Mouse (Mus musculus) forebrain, postnatal 0 days (tissue): ENCODE measurements around the gene Clca3a2. TPM values are rescaled to one million over a fixed set of nuclear protein-coding genes. Genes with fewer than 3 reads are reported as not detected.
A peak's percentile ranks its signal among the peaks of the same experiment; 100 is the strongest.
"Not testable (repeated sequence)": the region's sequence is repeated elsewhere in the genome, so short reads cannot be mapped to it uniquely, and the experiment has no call there.

Source experiments
- ATAC-seq: fragments of 200-750 bp; cut with Nextera tagmentation; 2 replicates; pipeline ENCODE4 v1.8.0; 2017; ENCODE audit warnings: mild to moderate bottlenecking, moderate library complexity
- DNase-seq: peaks from one replicate; pipeline ENCODE4 v3.0.0-alpha.2; 2015
- H3K27ac ChIP-seq: fragments of 300-500 bp; sonication (generic); 2 replicates; pipeline ENCODE4 v1.5.1; 2014; ENCODE audit warnings: low read depth, mild to moderate bottlenecking, antibody characterized with exemption, low read length, moderate library complexity, mixed read lengths
- H3K27me3 ChIP-seq: fragments of 300-500 bp; sonication (generic); 2 replicates; pipeline ENCODE4 v1.6.1; 2014; ENCODE audit warnings: mild to moderate bottlenecking, low read length, mixed read lengths; ENCODE audit not compliant: insufficient read depth
- H3K36me3 ChIP-seq: fragments of 300-500 bp; sonication (generic); 2 replicates; pipeline ENCODE4 v1.6.1; 2014; ENCODE audit warnings: mild to moderate bottlenecking, moderate library complexity; ENCODE audit not compliant: insufficient read depth
- H3K4me1 ChIP-seq: fragments of 300-500 bp; sonication (generic); 2 replicates; pipeline ENCODE4 v1.6.1; 2014; ENCODE audit warnings: antibody characterized with exemption; ENCODE audit not compliant: insufficient read depth
- H3K4me2 ChIP-seq: fragments of 300-500 bp; sonication (generic); 2 replicates; pipeline ENCODE4 v1.6.1; 2014; ENCODE audit warnings: low read depth, mild to moderate bottlenecking, moderate library complexity
- H3K4me3 ChIP-seq: fragments of 300-500 bp; sonication (generic); 2 replicates; pipeline ENCODE4 v1.5.1; 2014; ENCODE audit warnings: low read depth, low read length, mixed read lengths
- H3K9ac ChIP-seq: fragments of 300-500 bp; sonication (generic); 2 replicates; pipeline ENCODE4 v1.6.1; 2014; ENCODE audit warnings: mild to moderate bottlenecking
- H3K9me3 ChIP-seq: fragments of 300-500 bp; sonication (generic); 2 replicates; pipeline ENCODE4 v1.6.1; 2016; ENCODE audit warnings: low read length
- CTCF ChIP-seq: sonication (generic); IDR thresholded peaks from 2 replicates; pipeline ENCODE4 v1.5.1; 2016; ENCODE audit warnings: antibody characterized with exemption, control low read depth, low read depth
- WGBS: fragments of 180-500 bp; shearing (Covaris S2); extraction: QIAGEN DNeasy Blood & Tissue Kit; methylation state at CpG from one replicate; pipeline ENCODE4 v1.1.7; 2014; 5-methylcytosine and 5-hydroxymethylcytosine counted together
- polyA plus RNA-seq: library from polyadenylated mRNA; unstranded; fragments of >200 nt; fragmentation: Nextera tagmentation; extraction: Ambion mirVana; gene quantifications from 2 replicates; pipeline ENCODE4 v1.2.1, GENCODE M21; 2015
- total RNA-seq: library from RNA; depleted of rRNA; stranded (reverse); fragments of >200 nt; gene quantifications from 2 replicates; pipeline ENCODE4 v1.2.3, GENCODE M21; 2014

Clca3a2 gene
- total and polyA plus RNA-seq, 2 experiments from 2014 or later: 0.33 to 0.42 TPM

DNA sequence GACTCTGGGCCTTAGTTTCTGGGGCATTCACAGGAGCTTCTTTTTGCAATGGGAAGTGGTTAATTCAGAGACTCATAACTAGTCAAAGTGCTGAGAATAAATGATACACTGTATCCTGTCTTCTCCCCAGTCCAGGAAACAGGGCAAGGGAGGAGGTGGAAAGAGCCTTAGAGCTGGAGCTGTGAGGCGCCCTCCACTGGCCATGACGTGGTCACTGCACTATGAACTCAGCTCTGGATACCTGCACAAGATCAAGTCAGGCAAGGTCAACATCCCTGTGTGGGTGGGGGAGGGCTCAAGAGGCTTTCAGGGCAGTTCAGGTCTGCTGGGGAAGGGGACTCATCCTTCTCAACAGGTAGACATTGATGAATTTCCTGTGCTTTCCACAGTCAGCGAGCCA lies 7.5 kb downstream of the Clca3a2 start:
- 46% methylated on average over 3 of the region's 3 CpGs for WGBS
- no peak for ATAC-seq
- H3K9ac ChIP-seq: no peak overlapping the region
- no peak overlapping the region for H3K4me2 ChIP-seq
- no peak overlapping the region for H3K27ac ChIP-seq
- no peak for TF ChIP-seq CTCF
- no peaks in the 10 kb centered on the region for H3K27me3 ChIP-seq
- H3K4me3 ChIP-seq: no peak overlapping the region
- H3K9me3 ChIP-seq: no peaks in the 10 kb centered on the region
- no peak for DNase-seq
- H3K36me3 ChIP-seq: no peaks in the 10 kb centered on the region
- H3K4me1 ChIP-seq: no peaks in the 10 kb centered on the region

DNA sequence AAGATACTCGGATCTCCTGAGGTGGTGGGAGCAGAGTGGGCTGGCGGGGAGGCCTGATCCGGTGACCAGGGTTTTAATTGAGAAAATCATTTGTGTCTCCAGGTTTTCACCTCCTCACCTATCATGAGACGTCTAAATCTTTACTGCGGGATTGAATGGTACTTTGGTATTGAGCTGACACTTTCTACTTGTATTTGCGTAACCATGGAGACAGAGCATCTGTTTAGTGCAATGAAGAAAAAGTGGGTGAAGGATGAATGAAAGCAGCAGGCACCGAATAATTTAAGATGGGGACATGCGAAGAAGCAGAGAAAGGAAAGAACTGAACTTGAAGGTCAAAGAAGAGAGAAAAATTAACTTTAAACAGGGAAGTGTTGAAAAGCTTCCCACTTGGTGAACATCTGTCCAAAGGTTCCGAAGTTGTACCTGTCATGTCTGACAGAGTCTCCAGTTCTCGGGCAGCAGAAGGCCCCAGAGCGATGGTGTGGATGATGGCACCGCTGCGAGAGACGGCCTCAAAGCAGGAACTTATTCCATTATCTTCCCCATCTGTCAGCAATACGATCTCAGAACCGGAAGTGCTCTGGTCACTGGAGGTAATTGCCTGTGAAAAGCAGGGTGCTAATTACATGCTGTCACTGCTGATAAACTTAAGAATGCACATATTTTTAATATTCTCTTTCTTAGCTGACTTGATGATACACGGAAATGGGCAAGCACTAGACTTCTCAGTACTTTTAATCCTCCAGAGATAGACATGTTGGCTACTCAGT lies 11.0 kb downstream of the Clca3a2 start:
- not testable (repeated sequence) for H3K9me3 ChIP-seq, H3K4me2 ChIP-seq, H3K4me3 ChIP-seq, H3K27me3 ChIP-seq, H3K27ac ChIP-seq, H3K4me1 ChIP-seq, H3K36me3 ChIP-seq, H3K9ac ChIP-seq
- ATAC-seq (peak; percentile 88), DNase-seq (peak; percentile 13)
- WGBS: 34% methylated on average over 15 of the region's 17 CpGs

DNA sequence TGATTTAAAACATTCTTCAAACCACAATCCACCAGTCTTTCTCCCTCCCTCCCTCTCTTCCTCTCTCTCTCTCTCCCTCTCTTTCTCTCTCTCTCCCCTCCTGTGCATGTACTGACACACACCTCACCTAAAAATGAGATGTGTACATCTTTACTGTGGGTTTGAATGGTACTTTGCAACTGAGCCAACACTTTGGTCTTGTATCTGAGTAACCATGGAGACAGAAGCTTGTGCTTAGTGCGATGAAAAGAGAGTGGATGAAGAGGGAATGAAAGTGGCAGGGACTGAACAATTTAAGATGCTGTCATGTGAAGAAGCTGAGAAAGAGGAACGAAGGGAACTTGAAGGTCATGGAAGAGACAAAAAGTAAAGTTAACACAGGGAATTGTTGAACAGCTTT lies 12.7 kb downstream of the Clca3a2 start:
- H3K9me3 ChIP-seq, H3K4me2 ChIP-seq, H3K4me1 ChIP-seq, H3K27ac ChIP-seq, H3K27me3 ChIP-seq, H3K9ac ChIP-seq, H3K4me3 ChIP-seq, H3K36me3 ChIP-seq: not testable (repeated sequence)
- peak; percentile 22 for DNase-seq
- 15% methylated on average over 2 of the region's 2 CpGs for WGBS
- peak; percentile 58 for ATAC-seq

DNA sequence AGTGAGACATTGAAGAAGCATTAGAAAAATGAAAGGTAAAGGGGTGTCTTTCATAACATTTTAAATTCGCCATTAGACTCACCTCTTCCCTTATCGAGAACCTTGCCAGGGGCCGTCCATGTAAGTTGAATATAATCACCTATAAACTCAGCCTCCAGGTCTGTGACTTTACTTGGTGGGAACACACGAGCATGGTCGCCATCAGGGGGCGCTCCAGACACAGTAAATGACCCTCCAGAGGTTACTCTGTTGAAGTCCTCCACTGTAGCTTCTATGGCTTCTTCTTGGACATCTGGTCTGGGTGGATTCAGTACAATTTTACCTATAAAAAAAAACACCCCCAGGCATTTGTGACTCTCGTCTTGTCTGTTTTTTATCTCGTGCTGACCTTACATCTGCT lies 17.4 kb downstream of the Clca3a2 start:
- Histone ChIP-seq H3K9ac (no peak overlapping the region), H3K9me3 (no peaks in the 10 kb centered on the region), H3K4me2 (no peak overlapping the region), H3K4me1 (no peaks in the 10 kb centered on the region), H3K4me3 (no peak overlapping the region), H3K36me3 (no peaks in the 10 kb centered on the region), H3K27ac (no peak overlapping the region), H3K27me3 (no peaks in the 10 kb centered on the region)
- TF ChIP-seq CTCF: peak; percentile 16; the same call in 1 of the 2 replicates
- 39% methylated on average over 8 of the region's 8 CpGs for WGBS
- no peak for ATAC-seq
- DNase-seq: peak; percentile 5

DNA sequence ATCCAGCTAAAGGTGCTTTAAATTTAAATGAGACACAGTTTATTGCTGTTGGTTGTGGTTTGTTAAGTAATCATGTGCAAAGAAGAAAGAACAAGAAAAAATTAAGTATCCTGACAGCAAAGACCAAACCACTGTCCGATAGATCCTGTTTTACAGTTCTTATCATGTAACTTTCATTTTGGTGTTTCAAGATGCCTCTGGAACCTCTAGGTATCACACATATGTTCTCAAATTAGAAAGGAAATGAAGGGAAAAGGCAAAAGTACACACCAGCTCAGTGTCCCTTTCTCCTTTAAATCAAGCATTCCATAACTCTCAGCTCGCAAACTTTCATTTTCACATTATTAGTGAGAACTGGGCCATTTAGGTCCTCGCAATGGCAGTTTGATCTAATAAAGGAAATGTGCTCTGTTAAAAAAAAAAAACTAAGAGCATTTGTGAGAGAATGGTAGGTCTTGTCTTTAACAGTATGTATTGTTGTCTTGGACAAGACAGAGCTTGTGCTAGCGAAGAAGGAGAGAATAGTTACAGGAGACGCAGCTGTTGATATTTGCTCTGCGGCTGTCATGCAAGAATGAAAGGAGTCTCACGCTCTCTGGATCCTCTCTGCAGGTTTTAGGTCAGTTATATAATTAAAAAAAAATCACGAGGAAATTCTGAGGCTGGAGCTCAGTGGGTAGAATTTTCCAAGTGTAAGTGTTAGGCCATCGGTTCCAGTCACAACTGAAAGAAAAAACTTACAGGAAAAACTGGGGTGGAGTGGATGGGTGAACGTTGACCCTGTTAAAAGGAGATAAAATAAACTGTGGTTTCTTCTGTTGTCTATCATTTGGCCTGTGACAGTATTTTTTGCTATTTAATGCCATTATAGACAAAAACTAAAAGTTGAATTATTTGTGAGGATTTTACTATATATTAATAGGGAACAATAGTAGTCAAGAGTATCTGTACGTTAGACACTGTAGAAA lies 33.8 kb downstream of the Clca3a2 start:
- no peaks in the 10 kb centered on the region for H3K4me1 ChIP-seq
- 84% methylated on average over 11 of the region's 11 CpGs for WGBS
- ATAC-seq (no peak), DNase-seq (no peak)
- no peak overlapping the region for H3K9ac ChIP-seq
- H3K27me3 ChIP-seq: no peaks in the 10 kb centered on the region
- H3K36me3 ChIP-seq: no peaks in the 10 kb centered on the region
- H3K4me2 ChIP-seq: no peak overlapping the region
- H3K9me3 ChIP-seq: no peaks in the 10 kb centered on the region
- H3K27ac ChIP-seq: no peak overlapping the region
- no peak for TF ChIP-seq CTCF
- H3K4me3 ChIP-seq: no peak overlapping the region

DNA sequence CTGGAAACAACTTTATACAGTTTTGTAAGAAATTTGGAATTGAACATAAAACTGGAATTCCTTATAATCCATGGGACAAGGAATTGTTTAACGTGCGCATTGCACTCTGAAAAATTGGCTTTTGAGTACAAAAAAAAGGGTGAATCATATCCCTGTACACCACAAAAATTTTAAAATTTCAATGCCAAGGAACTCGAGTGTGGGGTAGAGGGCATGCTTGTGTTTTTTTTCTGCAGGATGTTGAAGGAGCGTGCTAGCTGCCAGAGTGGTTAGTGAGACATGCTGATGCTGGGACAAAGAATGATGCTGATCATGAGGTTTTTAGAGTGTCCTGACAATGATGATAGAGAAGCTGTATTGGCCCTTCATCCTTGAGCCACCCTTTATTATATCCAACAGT lies 54.1 kb downstream of the Clca3a2 start:
- Histone ChIP-seq H3K4me2 (no peak overlapping the region), H3K27ac (no peak overlapping the region), H3K9me3 (no peaks in the 10 kb centered on the region), H3K4me3 (no peak overlapping the region), H3K36me3 (no peaks in the 10 kb centered on the region), H3K9ac (no peak overlapping the region), H3K4me1 (no peaks in the 10 kb centered on the region), H3K27me3 (no peaks in the 10 kb centered on the region)
- TF ChIP-seq CTCF: no peak
- 90% methylated on average over 4 of the region's 4 CpGs for WGBS
- ATAC-seq (no peak), DNase-seq (no peak)

DNA sequence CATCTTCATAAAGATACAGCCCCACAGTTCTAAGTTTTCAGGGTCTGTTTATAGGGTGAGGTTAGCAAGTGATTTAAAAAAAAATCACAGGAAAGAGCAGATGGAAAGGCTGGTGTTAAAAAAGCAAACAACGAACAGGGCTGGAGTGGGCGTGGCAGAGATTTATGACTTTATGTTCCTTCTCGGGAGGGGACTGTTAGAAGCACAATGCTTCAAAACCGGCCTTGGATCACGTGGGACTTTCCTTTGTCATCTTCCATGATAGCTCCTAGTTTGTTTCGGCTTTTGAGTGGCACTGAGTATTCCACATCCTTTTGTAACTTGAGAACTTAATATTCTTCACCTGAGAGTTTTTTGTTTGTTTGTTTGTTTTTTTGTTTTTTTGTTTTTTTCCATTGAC lies 57.8 kb downstream of the Clca3a2 start:
- no peak overlapping the region for H3K9ac ChIP-seq
- ATAC-seq: no peak
- no peak for TF ChIP-seq CTCF
- no peaks in the 10 kb centered on the region for H3K4me1 ChIP-seq
- H3K36me3 ChIP-seq: no peaks in the 10 kb centered on the region
- WGBS: 75% methylated on average over 6 of the region's 6 CpGs
- no peaks in the 10 kb centered on the region for H3K27me3 ChIP-seq
- no peak overlapping the region for H3K27ac ChIP-seq
- no peak for DNase-seq
- no peak overlapping the region for H3K4me2 ChIP-seq
- H3K4me3 ChIP-seq: no peak overlapping the region
- H3K9me3 ChIP-seq: no peaks in the 10 kb centered on the region
